Mouse (Mus musculus): ENCODE data around the gene Mybpc3. TPM values are rescaled to one million over a fixed set of nuclear protein-coding genes. Genes with fewer than 3 reads are reported as not detected.
"Not testable (repeated sequence)": the region's sequence is repeated elsewhere in the genome, so short reads cannot be mapped to it uniquely, and the experiment has no call there.

The Mybpc3 gene
- polyA plus RNA-seq, 1 experiment from 2014 or later, result 1.6 TPM

DNA sequence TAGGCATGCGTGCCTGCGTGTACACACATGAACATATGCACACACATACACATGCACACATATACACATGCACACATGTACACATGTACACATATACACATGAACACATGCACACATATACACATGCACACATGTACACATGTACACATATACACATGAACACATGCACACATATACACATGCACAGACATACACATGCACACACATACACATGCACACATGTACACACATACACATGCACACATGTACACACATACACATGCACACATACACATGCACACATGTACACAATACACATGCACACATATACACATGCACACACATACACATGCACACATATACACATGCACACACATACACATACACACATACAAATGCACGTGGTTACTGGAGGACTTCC, 6.1 kb upstream of the Mybpc3 start:
- not testable (repeated sequence) for H3K9me3 ChIP-seq (replicated peaks; ENCODE audit: control insufficient read depth, low read length); ATAC-seq (replicated peaks; ENCODE audit: insufficient number of reproducible peaks, low FRiP score, low TSS enrichment, low read depth); H3K36me3 ChIP-seq (replicated peaks; ENCODE audit: control insufficient read depth, insufficient read depth, low read depth, low read length); DNase-seq (ENCODE audit: low spot score); H3K4me2 ChIP-seq (ENCODE audit: low read depth, low read length); H3K27me3 ChIP-seq (ENCODE audit: control insufficient read depth, insufficient read depth, low read length); H3K4me1 ChIP-seq (ENCODE audit: control insufficient read depth, insufficient read depth, low read length); H3K4me3 ChIP-seq (ENCODE audit: low read depth, low read length); H3K27ac ChIP-seq (replicated peaks; ENCODE audit: low read depth, low read length); H3K9ac ChIP-seq (replicated peaks; ENCODE audit: low read length)
- 96% methylated on average over 3 of the region's 3 CpGs for WGBS

DNA sequence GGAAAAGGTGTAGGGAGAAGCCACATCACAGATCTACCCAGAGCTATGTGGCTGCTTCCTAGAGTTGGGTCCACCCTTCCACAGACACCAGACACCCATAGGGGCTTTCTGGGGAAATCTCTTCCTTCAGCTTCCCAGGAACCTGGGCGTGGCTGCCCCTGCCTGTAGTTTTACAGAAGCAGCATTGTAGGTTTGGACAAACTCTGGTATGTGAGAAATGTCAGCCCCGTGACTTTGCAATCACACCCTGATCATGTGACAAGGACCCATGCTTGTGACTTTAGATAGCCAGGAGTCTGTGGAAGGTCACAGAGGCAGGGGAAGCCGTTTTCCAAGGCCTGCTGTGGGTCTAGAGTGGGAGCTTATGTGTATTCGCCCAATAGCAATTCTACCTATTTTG, 5.5 kb upstream of the Mybpc3 start:
- WGBS, result 52% methylated on average over 4 of the region's 4 CpGs
- Histone ChIP-seq H3K36me3 (replicated peaks; ENCODE audit: control insufficient read depth, insufficient read depth, low read depth, low read length) (no peaks in the 10 kb centered on the region), H3K9ac (replicated peaks; ENCODE audit: low read length) (no peak overlapping the region), H3K9me3 (replicated peaks; ENCODE audit: control insufficient read depth, low read length) (no peaks in the 10 kb centered on the region), H3K4me3 (ENCODE audit: low read depth, low read length) (no peak overlapping the region), H3K27me3 (ENCODE audit: control insufficient read depth, insufficient read depth, low read length) (no peaks in the 10 kb centered on the region), H3K27ac (replicated peaks; ENCODE audit: low read depth, low read length) (no peak overlapping the region), H3K4me2 (ENCODE audit: low read depth, low read length) (no peak overlapping the region), H3K4me1 (ENCODE audit: control insufficient read depth, insufficient read depth, low read length) (peaks cover 2% of the 10 kb centered on the region; the same call in 1 of the 2 replicates)
- DNase-seq (ENCODE audit: low spot score) (no peak), ATAC-seq (replicated peaks; ENCODE audit: insufficient number of reproducible peaks, low FRiP score, low TSS enrichment, low read depth) (no peak)

DNA sequence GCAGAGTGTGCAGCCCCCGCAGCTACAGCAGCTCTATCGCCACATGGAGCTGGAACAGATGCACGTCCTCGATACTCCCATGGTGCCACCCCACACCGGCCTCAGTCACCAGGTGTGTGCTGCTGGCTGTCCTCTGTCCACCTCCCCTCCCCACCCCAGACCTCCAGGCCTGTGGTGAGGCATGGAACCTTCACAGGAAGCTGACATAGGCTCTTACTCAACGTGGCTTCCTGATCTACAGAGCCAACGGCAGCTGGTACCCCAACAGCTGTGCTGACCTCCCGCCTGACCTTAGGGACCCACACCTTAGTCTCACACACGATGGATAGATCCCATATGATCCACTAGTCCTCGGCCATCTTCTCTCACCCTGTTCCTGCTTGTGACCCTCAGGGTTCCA, 4.6 kb upstream of the Mybpc3 start:
- Histone ChIP-seq H3K4me2 (ENCODE audit: low read depth, low read length) (no peak overlapping the region), H3K4me3 (ENCODE audit: low read depth, low read length) (no peak overlapping the region), H3K9ac (replicated peaks; ENCODE audit: low read length) (no peak overlapping the region), H3K4me1 (ENCODE audit: control insufficient read depth, insufficient read depth, low read length) (peaks cover 2% of the 10 kb centered on the region; the same call in 1 of the 2 replicates), H3K36me3 (replicated peaks; ENCODE audit: control insufficient read depth, insufficient read depth, low read depth, low read length) (no peaks in the 10 kb centered on the region), H3K9me3 (replicated peaks; ENCODE audit: control insufficient read depth, low read length) (no peaks in the 10 kb centered on the region), H3K27ac (replicated peaks; ENCODE audit: low read depth, low read length) (no peak overlapping the region), H3K27me3 (ENCODE audit: control insufficient read depth, insufficient read depth, low read length) (no peaks in the 10 kb centered on the region)
- no peak for DNase-seq (ENCODE audit: low spot score)
- no peak for ATAC-seq (replicated peaks; ENCODE audit: insufficient number of reproducible peaks, low FRiP score, low TSS enrichment, low read depth)
- WGBS, result 78% methylated on average over 10 of the region's 10 CpGs

DNA sequence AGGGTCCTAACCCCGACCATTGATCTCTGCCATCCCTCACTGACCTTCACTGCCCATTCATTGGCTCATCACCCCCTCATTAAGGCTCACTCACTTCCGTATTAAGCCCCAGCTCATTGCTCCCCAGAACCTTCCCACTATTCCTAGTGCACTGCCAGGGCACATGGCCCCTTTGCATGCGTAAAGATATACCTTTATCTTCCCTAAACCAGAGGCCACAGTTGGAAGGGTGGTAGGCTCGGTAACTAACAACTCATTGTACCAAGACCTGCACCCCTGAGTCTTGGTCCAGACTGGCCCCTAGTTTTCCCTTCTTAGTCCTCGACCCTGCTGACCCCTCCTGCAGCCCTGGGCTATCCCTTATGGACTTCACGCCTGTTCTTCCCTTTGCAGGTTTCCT, 4.1 kb upstream of the Mybpc3 start:
- ATAC-seq (replicated peaks; ENCODE audit: insufficient number of reproducible peaks, low FRiP score, low TSS enrichment, low read depth) (no peak), DNase-seq (ENCODE audit: low spot score) (no peak)
- H3K4me1 ChIP-seq (ENCODE audit: control insufficient read depth, insufficient read depth, low read length), result peaks cover 2% of the 10 kb centered on the region; the same call in 1 of the 2 replicates
- H3K9me3 ChIP-seq (replicated peaks; ENCODE audit: control insufficient read depth, low read length), result no peaks in the 10 kb centered on the region
- H3K36me3 ChIP-seq (replicated peaks; ENCODE audit: control insufficient read depth, insufficient read depth, low read depth, low read length), result no peaks in the 10 kb centered on the region
- WGBS, result 75% methylated on average over 6 of the region's 6 CpGs
- H3K4me2 ChIP-seq (ENCODE audit: low read depth, low read length), result no peak overlapping the region
- H3K9ac ChIP-seq (replicated peaks; ENCODE audit: low read length), result no peak overlapping the region
- no peak overlapping the region for H3K4me3 ChIP-seq (ENCODE audit: low read depth, low read length)
- no peaks in the 10 kb centered on the region for H3K27me3 ChIP-seq (ENCODE audit: control insufficient read depth, insufficient read depth, low read length)
- H3K27ac ChIP-seq (replicated peaks; ENCODE audit: low read depth, low read length), result no peak overlapping the region

DNA sequence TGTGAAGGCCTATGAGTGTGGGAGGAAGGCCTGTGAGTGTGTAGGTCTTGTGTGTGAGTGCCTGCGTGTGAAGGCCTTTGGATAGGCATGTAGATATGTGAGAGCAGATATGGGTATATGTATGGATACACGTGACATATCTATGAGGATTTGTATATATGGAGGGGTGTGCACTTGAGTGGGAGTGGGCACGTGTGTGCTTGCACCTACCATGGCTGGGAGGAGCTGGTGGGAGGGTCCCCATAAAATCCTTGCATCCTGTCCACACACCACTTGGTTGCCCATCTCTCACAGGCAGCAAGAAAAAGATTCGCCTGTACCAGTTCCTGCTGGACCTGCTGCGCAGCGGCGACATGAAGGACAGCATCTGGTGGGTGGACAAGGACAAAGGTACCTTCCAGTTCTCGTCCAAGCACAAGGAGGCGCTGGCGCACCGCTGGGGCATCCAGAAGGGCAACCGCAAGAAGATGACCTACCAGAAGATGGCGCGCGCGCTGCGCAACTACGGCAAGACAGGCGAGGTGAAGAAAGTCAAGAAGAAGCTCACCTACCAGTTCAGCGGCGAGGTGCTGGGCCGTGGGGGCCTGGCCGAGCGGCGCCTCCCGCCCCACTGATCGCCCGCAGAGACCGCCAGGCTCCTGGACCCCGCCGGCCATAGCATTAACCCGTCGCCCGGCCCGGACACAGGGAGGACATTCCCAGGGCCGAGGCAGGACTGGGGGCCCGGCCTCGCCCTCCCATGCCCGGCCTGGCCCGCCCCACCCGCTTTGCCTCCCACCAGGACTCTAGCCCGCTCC, 3.0 kb upstream of the Mybpc3 start:
- Histone ChIP-seq H3K4me3 (ENCODE audit: low read depth, low read length) (peak overlapping the region; percentile 38), H3K36me3 (replicated peaks; ENCODE audit: control insufficient read depth, insufficient read depth, low read depth, low read length) (no peaks in the 10 kb centered on the region), H3K9ac (replicated peaks; ENCODE audit: low read length) (peak overlapping the region; percentile 71), H3K27me3 (ENCODE audit: control insufficient read depth, insufficient read depth, low read length) (no peaks in the 10 kb centered on the region), H3K4me2 (ENCODE audit: low read depth, low read length) (peak overlapping the region; percentile 89), H3K9me3 (replicated peaks; ENCODE audit: control insufficient read depth, low read length) (no peaks in the 10 kb centered on the region), H3K27ac (replicated peaks; ENCODE audit: low read depth, low read length) (no peak overlapping the region), H3K4me1 (ENCODE audit: control insufficient read depth, insufficient read depth, low read length) (peaks cover 2% of the 10 kb centered on the region; the same call in 1 of the 2 replicates)
- DNase-seq (ENCODE audit: low spot score) (peak; percentile 95), ATAC-seq (replicated peaks; ENCODE audit: insufficient number of reproducible peaks, low FRiP score, low TSS enrichment, low read depth) (peak; percentile 76)
- 8% methylated on average over 42 of the region's 42 CpGs for whole genome bisulfite sequencing

DNA sequence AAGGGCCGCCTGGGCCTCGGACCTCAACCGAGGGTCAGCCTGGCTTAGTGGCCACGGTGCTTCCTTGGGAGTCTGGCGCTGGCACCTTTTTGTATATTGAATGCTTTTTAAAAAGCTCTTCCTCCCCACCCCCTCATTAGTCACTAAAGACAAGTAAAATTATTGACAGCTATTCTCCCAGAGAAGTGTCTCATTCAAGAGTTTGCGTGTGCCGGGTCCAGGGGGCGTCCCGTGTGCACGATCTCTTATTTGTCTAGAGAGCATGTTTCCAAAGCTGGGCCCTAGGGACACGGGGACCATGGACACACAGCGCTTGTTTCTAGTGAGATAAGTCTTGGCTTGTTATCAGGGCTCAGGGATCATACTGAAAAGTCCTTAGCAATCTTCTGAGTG, 2.4 kb upstream of the Mybpc3 start:
- Histone ChIP-seq H3K27me3 (ENCODE audit: control insufficient read depth, insufficient read depth, low read length) (no peaks in the 10 kb centered on the region), H3K9ac (replicated peaks; ENCODE audit: low read length) (peak overlapping the region; percentile 71), H3K4me1 (ENCODE audit: control insufficient read depth, insufficient read depth, low read length) (peaks cover 2% of the 10 kb centered on the region; the same call in 1 of the 2 replicates), H3K27ac (replicated peaks; ENCODE audit: low read depth, low read length) (no peak overlapping the region), H3K36me3 (replicated peaks; ENCODE audit: control insufficient read depth, insufficient read depth, low read depth, low read length) (no peaks in the 10 kb centered on the region), H3K9me3 (replicated peaks; ENCODE audit: control insufficient read depth, low read length) (no peaks in the 10 kb centered on the region), H3K4me2 (ENCODE audit: low read depth, low read length) (peak overlapping the region; percentile 89), H3K4me3 (ENCODE audit: low read depth, low read length) (peak overlapping the region; percentile 38)
- ATAC-seq (replicated peaks; ENCODE audit: insufficient number of reproducible peaks, low FRiP score, low TSS enrichment, low read depth) (no peak), DNase-seq (ENCODE audit: low spot score) (peak; percentile 8)
- 35% methylated on average over 12 of the region's 12 CpGs for WGBS

DNA sequence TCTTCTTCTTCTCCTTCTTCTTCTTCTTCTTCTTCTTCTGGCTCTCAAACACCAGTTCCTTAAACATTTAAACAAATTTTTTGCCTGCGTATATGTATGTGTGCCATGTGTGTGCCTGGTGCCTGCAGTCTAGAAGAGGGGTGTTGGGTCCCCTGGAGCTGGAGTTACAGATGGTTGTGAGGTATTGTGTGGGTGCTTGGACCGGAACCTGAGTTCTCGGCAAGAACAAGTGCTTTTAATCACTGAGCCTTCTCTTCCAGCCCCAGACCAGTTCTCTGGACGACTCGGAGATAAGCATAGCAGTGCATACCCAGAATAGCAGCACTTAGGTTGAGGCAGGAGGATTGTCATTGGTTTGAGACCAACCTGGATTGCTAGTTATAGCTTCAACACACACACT, 1.1 kb upstream of the Mybpc3 start:
- H3K4me3 ChIP-seq (ENCODE audit: low read depth, low read length), result no peak overlapping the region
- no peaks in the 10 kb centered on the region for H3K27me3 ChIP-seq (ENCODE audit: control insufficient read depth, insufficient read depth, low read length)
- H3K4me2 ChIP-seq (ENCODE audit: low read depth, low read length), result no peak overlapping the region
- H3K27ac ChIP-seq (replicated peaks; ENCODE audit: low read depth, low read length), result no peak overlapping the region
- ATAC-seq (replicated peaks; ENCODE audit: insufficient number of reproducible peaks, low FRiP score, low TSS enrichment, low read depth) (no peak), DNase-seq (ENCODE audit: low spot score) (no peak)
- WGBS, result 87% methylated on average over 5 of the region's 5 CpGs
- H3K36me3 ChIP-seq (replicated peaks; ENCODE audit: control insufficient read depth, insufficient read depth, low read depth, low read length), result no peaks in the 10 kb centered on the region
- no peak overlapping the region for H3K9ac ChIP-seq (replicated peaks; ENCODE audit: low read length)
- no peaks in the 10 kb centered on the region for H3K9me3 ChIP-seq (replicated peaks; ENCODE audit: control insufficient read depth, low read length)
- H3K4me1 ChIP-seq (ENCODE audit: control insufficient read depth, insufficient read depth, low read length), result peaks cover 2% of the 10 kb centered on the region; the same call in 1 of the 2 replicates

DNA sequence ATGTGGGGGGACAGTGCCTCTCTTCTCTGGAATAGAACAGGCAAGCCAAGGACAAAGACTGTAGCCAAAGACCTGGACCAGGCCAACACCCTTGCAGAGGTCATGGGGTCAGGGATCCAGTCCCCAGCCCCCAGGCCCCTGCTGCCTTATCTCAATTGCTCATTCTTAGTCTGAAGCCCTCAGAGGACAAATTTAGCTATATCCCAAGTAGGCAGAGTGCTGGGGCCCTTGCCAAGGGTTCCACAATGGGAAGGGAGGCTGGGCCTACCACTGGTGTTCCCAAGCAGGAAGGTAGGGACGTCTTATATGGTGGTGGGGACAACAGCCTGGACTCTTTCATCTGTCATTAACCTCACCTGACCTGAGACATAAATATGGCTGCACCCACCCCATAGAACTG, 703 bp downstream of the Mybpc3 start:
- H3K9me3 ChIP-seq (replicated peaks; ENCODE audit: control insufficient read depth, low read length), result no peaks in the 10 kb centered on the region
- H3K36me3 ChIP-seq (replicated peaks; ENCODE audit: control insufficient read depth, insufficient read depth, low read depth, low read length), result no peaks in the 10 kb centered on the region
- no peak overlapping the region for H3K9ac ChIP-seq (replicated peaks; ENCODE audit: low read length)
- 56% methylated on average over 1 of the region's 1 CpGs for WGBS
- ATAC-seq (replicated peaks; ENCODE audit: insufficient number of reproducible peaks, low FRiP score, low TSS enrichment, low read depth), result no peak
- no peak for DNase-seq (ENCODE audit: low spot score)
- no peaks in the 10 kb centered on the region for H3K27me3 ChIP-seq (ENCODE audit: control insufficient read depth, insufficient read depth, low read length)
- no peak overlapping the region for H3K27ac ChIP-seq (replicated peaks; ENCODE audit: low read depth, low read length)
- H3K4me3 ChIP-seq (ENCODE audit: low read depth, low read length), result no peak overlapping the region
- H3K4me2 ChIP-seq (ENCODE audit: low read depth, low read length), result no peak overlapping the region
- peaks cover 2% of the 10 kb centered on the region; the same call in 1 of the 2 replicates for H3K4me1 ChIP-seq (ENCODE audit: control insufficient read depth, insufficient read depth, low read length)

Measured in embryonic facial prominence, embryonic 11.5 days (tissue).